Mouse (Mus musculus) heart, adult 18-20 months (tissue): Measurements from ENCODE around the gene Gm28308. TPM values are rescaled to one million over a fixed set of nuclear protein-coding genes. Genes with fewer than 3 reads are reported as not detected.

Experiments used
- DNase-seq, 2 experiments: peaks; one replicate each; pipeline ENCODE4 v3.0.0; 2021 to 2022; ENCODE audit warnings: mixed read lengths in 1 of 2
- total RNA-seq, 2 experiments: library from RNA; stranded (reverse); gene quantifications; 2 replicates each; pipeline ENCODE4 v1.2.3; 2021

The Gm28308 gene
- total RNA-seq, 2 experiments from 2014 or later, result not detected

DNA sequence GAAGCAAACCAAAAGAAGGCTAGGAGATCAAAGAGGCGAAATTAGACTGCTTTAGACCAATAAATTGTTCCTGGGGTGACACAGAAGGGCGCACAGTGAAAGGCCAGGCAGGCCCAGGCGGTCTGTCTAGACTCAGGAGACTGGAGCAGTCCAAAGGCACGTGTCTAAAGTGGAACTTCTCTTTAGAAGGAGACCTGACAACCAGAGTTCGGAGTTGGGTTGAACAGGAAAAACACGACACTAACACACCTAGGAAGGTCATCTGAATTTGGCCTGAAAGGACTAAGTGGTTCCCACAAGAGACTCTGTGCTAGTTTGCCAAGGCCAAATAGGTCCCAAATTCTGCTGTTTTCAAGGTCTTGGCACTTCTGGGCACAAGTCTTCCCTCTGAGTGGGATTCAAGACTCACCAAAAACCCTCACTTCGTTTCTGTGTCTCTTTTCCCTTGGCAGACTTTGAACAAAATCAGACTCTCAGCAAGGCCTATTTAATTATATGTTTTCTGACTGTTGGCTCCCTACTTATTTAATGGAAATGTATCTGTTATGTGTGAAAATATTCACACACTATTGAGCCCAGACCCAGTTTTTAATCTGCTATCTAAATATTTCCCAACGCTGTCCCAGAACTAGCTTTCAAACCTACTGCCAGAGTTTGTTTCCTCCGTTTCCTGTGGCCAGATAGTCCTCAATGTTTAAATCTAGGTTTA lies 6.2 kb upstream of the Gm28308 start:
- no peak for DNase-seq

DNA sequence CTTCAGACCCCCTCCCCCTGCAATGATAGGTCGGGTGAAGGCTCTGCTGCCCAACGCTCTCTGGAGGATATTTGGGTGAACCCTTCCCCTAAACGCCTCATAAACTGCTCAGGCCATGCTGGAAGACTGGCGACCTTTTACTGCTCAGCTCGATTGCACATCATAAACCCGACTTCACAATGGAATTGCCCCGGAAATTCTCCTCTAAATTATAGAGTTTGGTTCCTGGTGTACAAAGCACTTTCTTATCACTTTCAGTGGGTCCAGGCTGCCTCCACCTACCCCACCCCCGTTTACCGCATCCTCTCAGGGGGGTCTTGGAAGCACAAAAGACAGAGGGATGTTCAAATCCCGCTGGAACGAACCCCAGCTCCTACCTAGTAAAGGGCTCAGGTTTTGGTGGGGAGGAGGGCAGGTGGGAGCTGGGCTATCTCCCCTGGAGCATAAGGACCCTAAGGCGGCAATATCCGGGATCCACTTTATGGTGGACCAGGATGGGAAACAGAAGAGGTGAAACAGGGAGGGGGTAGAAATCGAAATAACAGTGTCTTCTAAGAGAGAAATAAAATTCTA lies 5.6 kb upstream of the Gm28308 start:
- DNase-seq, result no peak

DNA sequence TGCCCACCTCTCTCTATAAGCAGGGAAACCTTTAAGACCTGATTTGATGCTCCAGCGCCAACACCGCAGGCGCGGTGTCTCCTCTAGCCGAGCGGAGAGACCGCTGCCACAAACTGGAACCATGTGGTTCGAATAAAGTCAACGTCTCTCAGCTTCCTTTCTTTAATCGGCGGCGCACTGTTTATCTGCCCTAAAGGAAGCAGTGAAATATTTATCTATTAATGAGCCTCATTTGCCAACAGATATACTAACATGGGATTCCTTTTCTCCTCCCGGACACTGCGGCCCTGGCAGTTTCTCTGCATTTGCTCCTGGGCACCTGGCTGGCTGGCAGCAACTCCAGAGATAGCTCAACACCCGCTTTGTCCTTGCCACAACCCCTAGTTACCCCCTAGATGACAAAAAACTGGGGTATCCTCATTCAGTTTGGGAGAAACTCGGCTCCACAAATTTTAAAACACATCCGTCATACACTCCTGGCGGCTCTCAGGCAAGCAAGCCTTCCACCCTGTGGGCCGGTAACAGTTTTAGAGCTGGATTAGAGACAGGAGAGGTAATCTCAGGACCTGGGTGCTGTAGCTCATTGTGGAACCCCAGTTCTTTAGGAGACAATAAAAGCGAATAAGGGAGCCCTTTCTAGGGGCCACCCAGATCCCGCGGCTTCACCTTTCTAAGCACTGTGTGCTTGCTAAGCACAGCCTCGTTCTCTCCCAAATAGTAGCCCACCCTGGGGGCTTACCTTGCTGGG lies 4.9 kb upstream of the Gm28308 start:
- DNase-seq, result peak in 1 of 2 experiments; percentile 23

- peak in 1 of 2 experiments; percentile 38 for DNase-seq
These were observed 4.3 kb upstream of the Gm28308 start for GRCm38 (mm10) chr6:52217459-52217768.

GRCm38 (mm10) chr6:52216691-52217458 lies 3.7 kb upstream of the Gm28308 start:
- DNase-seq, result peak in 1 of 2 experiments; percentile 45

GRCm38 (mm10) chr6:52215771-52216535 lies 2.8 kb upstream of the Gm28308 start:
- no peak for DNase-seq

GRCm38 (mm10) chr6:52215070-52215469 lies 1.9 kb upstream of the Gm28308 start:
- DNase-seq, result no peak

GRCm38 (mm10) chr6:52214271-52214670 lies 1.1 kb upstream of the Gm28308 start:
- no peak for DNase-seq

- peak in 1 of 2 experiments; percentile 57 for DNase-seq
These were observed 502 bp downstream of the Gm28308 start for GRCm38 (mm10) chr6:52212556-52213118.

GRCm38 (mm10) chr6:52211961-52212360 lies 1.2 kb downstream of the Gm28308 start:
- DNase-seq, result no peak

DNA sequence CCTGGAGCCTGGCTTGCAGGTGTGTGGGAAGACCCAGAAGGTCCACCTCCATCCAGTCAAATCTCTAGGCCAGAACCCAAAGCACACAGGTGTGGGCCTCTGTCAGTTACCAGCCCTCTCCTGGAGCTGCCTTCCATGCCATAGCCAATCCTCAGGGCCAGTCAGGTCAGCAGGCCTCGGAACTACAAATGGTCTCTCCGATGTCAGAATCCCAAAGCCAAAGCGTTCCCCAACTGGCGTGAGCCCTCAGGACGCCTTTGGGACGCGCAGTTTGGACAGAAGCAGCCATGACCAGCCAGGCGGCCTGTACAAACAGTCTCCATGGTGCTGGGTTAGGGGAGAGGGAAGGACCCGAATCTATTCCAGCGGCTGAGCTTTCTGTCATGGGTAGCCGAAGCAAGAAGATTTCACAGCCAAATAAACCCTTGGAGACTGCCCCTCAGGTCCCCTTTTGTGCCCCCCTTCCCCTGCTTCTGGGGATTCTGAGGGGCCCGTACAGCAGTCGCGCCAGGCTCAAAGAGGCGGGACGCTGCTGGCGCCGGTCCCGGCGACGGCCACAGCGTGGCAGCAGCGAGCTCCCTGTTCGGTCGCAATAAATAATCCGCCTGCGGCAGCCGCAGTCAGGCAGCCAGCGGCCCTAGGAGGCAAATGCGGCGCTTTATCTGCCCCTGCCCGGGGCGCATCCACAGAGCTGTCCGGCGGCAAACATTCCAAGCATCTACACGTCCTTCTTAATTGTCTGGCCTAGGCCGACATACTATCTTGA lies 1.8 kb downstream of the Gm28308 start:
- peak; percentile 70 to 80 for DNase-seq

GRCm38 (mm10) chr6:52209685-52210046 lies 3.5 kb downstream of the Gm28308 start:
- no peak for DNase-seq

- DNase-seq, result no peak
These were observed 4.1 kb downstream of the Gm28308 start for GRCm38 (mm10) chr6:52208868-52209684.

- DNase-seq, result no peak
These were observed 4.9 kb downstream of the Gm28308 start, which contains the start of gene Hoxa6 for GRCm38 (mm10) chr6:52208072-52208867. Gene Hoxa6 (minus strand): TSS chr6:52208722.

DNA sequence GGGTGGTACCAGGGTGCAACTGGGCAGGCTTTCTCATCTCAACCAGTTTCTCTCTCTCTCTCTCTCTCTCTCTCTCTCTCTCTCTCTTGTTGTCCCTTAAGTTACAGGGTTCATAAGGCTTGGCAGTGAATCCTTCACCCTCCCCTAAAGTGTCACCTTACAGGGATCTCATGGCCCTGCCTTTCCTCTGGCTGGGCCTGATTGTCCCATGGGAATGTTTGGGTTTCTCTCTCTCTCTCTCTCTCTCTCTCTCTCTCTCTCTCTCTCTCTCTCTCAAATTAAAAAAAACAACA lies 5.5 kb downstream of the Gm28308 start:
- no peak for DNase-seq

- no peak for DNase-seq
These were observed 6.1 kb downstream of the Gm28308 start for GRCm38 (mm10) chr6:52206882-52207683.

- no peak for DNase-seq
These were observed 7.2 kb downstream of the Gm28308 start for GRCm38 (mm10) chr6:52205638-52206621.
